Mouse (Mus musculus) midbrain, embryonic 15.5 days (tissue): Measurements from ENCODE around the gene Traip. TPM values are rescaled to one million over a fixed set of nuclear protein-coding genes. Genes with fewer than 3 reads are reported as not detected.

Experiments
- ATAC-seq: fragments of 200-750 bp; cut with Nextera tagmentation; replicated peaks from 2 replicates; pipeline ENCODE4 v1.8.0; 2017; ENCODE audit warnings: moderate TSS enrichment
- H3K27ac ChIP-seq: fragments of 300-500 bp; sonication (generic); 2 replicates; pipeline ENCODE4 v1.5.1; 2015; ENCODE audit warnings: mild to moderate bottlenecking, inconsistent platforms
- H3K27me3 ChIP-seq: fragments of 300-500 bp; sonication (generic); replicated peaks from 2 replicates; pipeline ENCODE4 v1.6.1; 2015; ENCODE audit warnings: inconsistent platforms
- H3K36me3 ChIP-seq: fragments of 300-500 bp; sonication (generic); replicated peaks from 2 replicates; pipeline ENCODE4 v1.6.1; 2015; ENCODE audit warnings: inconsistent platforms
- H3K4me1 ChIP-seq: fragments of 300-500 bp; sonication (generic); 2 replicates; pipeline ENCODE4 v1.6.1; 2015; ENCODE audit warnings: inconsistent platforms
- H3K4me2 ChIP-seq: fragments of 300-500 bp; sonication (generic); 2 replicates; pipeline ENCODE4 v1.6.1; 2015; ENCODE audit warnings: inconsistent platforms, mild to moderate bottlenecking, moderate library complexity
- H3K4me3 ChIP-seq: fragments of 300-500 bp; sonication (generic); 2 replicates; pipeline ENCODE4 v1.5.1; 2015; ENCODE audit warnings: mild to moderate bottlenecking, inconsistent platforms
- H3K9ac ChIP-seq: fragments of 300-500 bp; sonication (generic); 2 replicates; pipeline ENCODE4 v1.6.1; 2015; ENCODE audit warnings: mild to moderate bottlenecking, inconsistent platforms
- H3K9me3 ChIP-seq: fragments of 300-500 bp; sonication (generic); 2 replicates; pipeline ENCODE4 v1.6.1; 2016; ENCODE audit warnings: inconsistent platforms
- WGBS: fragments of 180-500 bp; shearing (Covaris S2); methylation state at CpG from one replicate; pipeline ENCODE4 v1.1.7; 2015; ENCODE audit warnings: mixed read lengths; 5-methylcytosine and 5-hydroxymethylcytosine counted together
- polyA plus RNA-seq: library from polyadenylated mRNA; unstranded; fragments of >200 nt; fragmentation: Nextera tagmentation; extraction: Ambion mirVana; gene quantifications from 2 replicates; pipeline ENCODE4 v1.2.1, GENCODE M21; 2015

The Traip gene
- polyA plus RNA-seq, 1 experiment from 2014 or later: 10.1 TPM

DNA sequence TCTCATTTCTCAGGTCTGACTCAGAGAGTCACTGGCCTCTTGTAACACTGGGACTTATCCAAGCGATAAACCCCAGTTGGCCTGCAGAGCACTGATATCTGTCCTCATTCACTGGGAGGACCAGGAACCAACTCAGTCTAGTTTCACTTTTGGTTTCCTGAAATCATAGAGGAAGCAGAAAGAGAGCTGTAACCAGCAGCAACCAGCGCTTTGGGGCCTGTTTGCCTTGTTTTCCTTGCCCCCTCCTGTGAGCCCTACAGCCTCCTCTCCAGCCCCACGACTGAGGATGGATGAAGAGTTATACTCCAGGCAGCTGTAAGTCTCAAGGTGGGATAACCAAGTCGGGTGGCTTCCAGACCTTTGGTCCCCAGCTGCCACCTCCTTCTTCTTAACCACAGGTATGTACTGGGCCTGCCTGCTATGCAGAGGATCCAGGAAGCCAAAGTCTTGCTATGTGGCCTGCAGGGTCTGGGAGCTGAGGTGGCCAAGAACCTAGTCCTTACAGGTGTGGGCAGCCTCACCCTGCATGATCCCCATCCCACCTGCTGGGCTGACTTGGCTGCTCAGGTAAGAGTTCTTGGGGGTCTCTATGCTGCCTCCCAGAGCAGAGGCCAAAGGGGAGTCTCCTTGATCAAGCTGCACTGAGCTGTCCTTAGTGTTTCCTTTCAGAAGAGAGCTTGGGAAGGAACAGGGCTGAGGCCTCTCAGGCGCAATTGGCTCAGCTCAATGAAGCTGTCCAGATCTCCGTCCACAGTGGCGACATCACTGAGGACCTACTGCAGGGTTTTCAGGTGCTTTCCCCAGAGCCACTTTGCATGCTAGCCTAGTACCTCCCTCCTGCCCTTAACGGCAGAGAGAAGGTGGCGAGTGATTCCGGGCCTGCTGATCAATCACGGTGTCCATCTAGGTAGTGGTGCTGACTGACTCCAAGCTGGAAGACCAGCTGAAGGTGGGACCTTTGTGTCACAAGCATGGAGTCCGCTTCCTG is 25.8 kb downstream of the Traip start, which contains the start of gene Uba7:
Gene Uba7, plus strand, starts transcription at position 107 of the 988 bp plus-strand sequence.
- no peaks in the 10 kb centered on the region for H3K9me3 ChIP-seq
- H3K4me3 ChIP-seq: no peak within 1 kb of the TSS
- H3K27me3 ChIP-seq: no peaks in the 10 kb centered on the region
- no peak within 1 kb of the TSS for H3K27ac ChIP-seq
- H3K9ac ChIP-seq: no peak within 1 kb of the TSS
- H3K4me1 ChIP-seq: no peaks in the 10 kb centered on the region
- WGBS: 73% methylated on average over 12 of the region's 12 CpGs
- no peak within 1 kb of the TSS for H3K4me2 ChIP-seq
- no peak for ATAC-seq
- H3K36me3 ChIP-seq: no peaks in the 10 kb centered on the region

DNA sequence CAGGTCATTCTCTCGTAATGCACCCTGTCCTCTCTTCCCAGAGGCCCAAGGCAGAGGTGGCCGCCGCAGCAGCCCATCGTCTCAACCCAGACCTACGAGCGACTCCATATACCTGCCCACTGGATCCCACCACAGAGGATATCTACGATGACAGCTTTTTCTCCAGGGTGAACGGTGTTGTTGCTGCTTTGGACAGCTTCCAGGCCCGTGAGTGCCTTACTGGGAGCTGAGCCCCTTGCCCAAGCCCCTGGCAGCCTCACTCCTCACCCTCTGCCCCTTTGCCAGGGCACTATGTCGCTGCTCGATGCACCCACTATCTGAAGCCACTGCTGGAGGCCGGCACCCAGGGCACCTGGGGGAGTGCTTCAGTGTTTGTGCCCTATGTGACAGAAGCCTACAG is 28.9 kb downstream of the Traip start:
- H3K9ac ChIP-seq: no peak overlapping the region
- H3K9me3 ChIP-seq: no peaks in the 10 kb centered on the region
- no peak for ATAC-seq
- H3K4me1 ChIP-seq: 0 out of 2 replicates have a peak, but pooled peaks cover 4% of the 10 kb centered on the region
- no peaks in the 10 kb centered on the region; the same call in none of the 2 replicates for H3K27me3 ChIP-seq
- WGBS: 90% methylated on average over 12 of the region's 12 CpGs
- no peaks in the 10 kb centered on the region for H3K36me3 ChIP-seq
- no peak overlapping the region for H3K27ac ChIP-seq
- H3K4me3 ChIP-seq: no peak overlapping the region
- no peak overlapping the region for H3K4me2 ChIP-seq

DNA sequence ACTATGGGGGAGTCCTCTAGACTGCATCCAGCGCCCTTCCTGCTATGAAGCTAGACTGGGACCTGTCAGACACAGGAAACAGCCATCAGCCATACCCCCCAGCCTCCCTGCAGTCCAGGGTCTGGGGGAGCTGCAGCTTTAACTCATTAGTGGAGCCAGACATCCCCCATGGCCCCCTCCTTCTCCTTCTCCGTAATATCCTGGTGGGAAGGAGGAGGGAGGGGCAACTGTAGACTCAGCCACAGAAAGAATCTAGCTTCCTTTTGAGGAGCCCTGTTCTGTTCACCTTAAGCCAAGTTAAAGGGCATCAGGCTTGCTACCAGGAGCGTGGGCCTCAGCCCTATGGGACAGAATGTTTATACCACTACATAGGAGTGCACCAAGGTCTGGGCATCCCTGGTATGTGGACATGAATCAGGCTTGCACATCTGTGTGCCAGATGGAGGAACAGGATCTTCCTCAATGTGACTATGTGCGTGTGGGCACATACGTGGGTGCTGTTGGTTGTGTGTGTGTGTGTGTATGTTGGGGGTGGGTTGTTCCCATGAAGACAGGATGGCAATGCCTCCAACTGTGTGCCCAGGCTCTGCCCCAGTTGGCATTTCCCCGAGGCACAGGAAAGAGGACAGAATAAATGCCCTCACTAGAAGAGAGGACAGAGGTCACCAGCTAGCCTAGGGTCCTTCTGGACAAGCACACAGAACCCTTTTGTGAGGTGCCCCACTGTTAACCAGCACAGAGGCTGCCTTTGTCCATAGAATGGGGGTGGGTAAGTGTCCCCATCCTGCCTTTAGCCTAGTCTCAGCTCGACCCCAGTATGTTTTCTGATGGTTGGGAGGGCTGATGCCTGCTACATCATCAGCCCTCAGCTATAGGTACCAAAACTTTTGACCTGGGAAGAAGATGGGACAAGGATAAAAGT is 32.0 kb downstream of the Traip start:
- no peak overlapping the region for H3K9ac ChIP-seq
- H3K4me2 ChIP-seq: no peak overlapping the region
- no peak for ATAC-seq

DNA sequence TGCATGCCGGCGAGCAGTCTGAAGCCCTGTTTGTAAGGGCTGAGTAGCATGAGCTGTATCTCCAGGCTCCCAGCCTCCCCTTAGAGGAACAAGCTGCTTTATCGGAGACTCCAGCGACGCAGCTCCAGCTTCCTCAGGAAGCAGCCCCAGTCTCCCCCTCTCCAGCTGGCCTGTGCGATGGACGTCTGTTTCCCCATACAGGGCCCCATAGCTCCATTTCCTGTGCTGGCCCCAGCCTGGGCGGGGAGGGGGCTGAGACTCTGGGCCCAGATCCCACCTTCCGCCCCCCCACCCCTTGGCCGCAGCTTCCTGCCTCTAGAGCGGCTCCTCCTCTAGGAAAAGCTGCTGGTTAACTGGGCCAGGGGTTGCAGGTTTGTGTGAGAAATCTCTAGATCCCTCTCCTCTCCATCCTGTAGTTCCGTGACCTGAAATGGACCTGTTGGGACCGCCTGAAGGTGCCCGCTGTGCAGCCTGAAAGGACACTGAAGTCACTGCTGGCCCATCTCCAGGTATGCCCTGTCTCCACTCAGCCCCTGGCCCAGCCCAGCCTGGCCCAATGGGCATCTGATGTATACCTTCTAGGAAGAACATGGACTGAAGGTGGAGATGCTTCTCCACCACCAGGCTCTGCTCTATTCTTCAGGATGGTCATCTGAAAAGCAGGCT is 32.9 kb downstream of the Traip start, which contains the start of gene Gm20661:
Gene Gm20661, plus strand, starts transcription at position 378 of the 666 bp plus-strand sequence.
- H3K4me1 ChIP-seq: peaks cover 23% of the 10 kb centered on the region
- H3K27me3 ChIP-seq: peaks cover 11% of the 10 kb centered on the region
- peak within 1 kb of the TSS; percentile 25; the same call in 1 of the 2 replicates for H3K4me2 ChIP-seq
- H3K36me3 ChIP-seq: no peaks in the 10 kb centered on the region
- ATAC-seq: no peak
- H3K9ac ChIP-seq: no peak within 1 kb of the TSS; the same call in 1 of the 2 replicates
- H3K27ac ChIP-seq: peak within 1 kb of the TSS; percentile 68
- H3K9me3 ChIP-seq: no peaks in the 10 kb centered on the region
- H3K4me3 ChIP-seq: no peak within 1 kb of the TSS
- WGBS: 58% methylated on average over 14 of the region's 14 CpGs

More for the DNA sequence above, 32.0 kb downstream of the Traip start:
- Histone ChIP-seq H3K4me3 (no peak overlapping the region), H3K9me3 (no peaks in the 10 kb centered on the region), H3K4me1 (peaks cover 23% of the 10 kb centered on the region), H3K27ac (peak overlapping the region; percentile 68), H3K27me3 (peaks cover 11% of the 10 kb centered on the region), H3K36me3 (no peaks in the 10 kb centered on the region)
- WGBS: 55% methylated on average over 7 of the region's 7 CpGs

DNA sequence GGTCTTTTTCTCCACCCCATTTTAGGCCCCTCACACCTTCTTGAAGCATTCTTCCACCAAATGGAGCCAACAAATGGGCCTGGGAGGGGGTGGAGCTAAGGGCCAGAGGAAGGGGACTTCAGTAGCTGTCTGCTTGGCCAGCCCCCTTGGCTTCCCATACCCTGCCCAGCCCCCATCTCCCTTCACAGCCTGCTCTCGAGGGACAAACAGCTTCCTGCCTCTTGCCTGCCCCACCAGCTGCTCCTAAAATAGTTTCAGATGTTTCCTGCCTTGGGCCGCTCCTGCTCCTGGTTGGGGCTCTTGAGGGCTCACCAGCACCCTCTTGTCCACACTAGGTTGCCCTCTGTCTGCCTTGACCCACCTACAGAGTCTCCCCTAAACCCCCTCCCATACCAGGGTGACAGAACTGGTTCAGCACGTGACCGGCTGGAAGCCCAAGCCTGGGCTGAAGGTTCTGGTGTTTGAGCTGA is 33.5 kb downstream of the Traip start:
- Histone ChIP-seq H3K36me3 (no peaks in the 10 kb centered on the region), H3K27me3 (peaks cover 11% of the 10 kb centered on the region), H3K4me1 (peaks cover 23% of the 10 kb centered on the region), H3K4me2 (peak overlapping the region; percentile 25; the same call in 1 of the 2 replicates), H3K4me3 (no peak overlapping the region), H3K27ac (peak overlapping the region; percentile 68), H3K9me3 (no peaks in the 10 kb centered on the region), H3K9ac (no peak overlapping the region)
- ATAC-seq: no peak
- WGBS: 53% methylated on average over 4 of the region's 4 CpGs

DNA sequence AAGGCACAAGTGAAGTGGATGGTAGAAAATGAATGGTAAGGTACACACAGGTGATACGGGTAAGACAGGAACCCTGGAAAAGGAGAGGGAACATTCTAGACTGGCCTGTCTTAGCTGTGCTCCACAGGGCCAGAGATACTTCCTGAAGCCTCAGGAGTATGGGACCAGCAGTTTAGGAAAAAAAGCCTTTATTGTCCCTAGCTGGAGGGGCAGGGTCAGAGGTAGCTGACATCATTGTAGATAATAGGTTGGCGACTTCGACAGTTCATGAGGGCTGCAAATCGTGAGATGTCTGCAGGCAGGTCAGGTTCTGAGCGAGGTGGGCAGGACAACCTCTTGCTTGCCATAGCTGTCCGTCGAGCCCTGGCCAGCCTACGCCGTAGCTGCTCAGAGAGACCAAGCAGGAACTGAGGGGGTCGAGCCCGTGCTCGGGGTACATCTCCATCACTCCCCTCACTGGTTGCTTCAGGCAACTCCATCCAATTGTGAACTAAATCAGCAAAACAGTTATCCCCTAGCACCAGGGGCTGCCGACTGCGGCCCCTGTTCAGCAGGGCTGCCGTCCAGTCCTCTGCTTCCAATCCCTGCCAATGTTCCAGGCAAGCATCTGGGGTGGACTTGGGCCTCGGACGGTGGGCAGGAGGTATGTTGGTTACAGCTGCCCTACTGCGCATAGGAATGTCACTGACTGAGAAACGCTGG is 34.3 kb downstream of the Traip start:
- peak overlapping the region; percentile 96 for H3K4me2 ChIP-seq
- H3K9me3 ChIP-seq: no peaks in the 10 kb centered on the region
- 76% methylated on average over 19 of the region's 19 CpGs for WGBS
- H3K4me1 ChIP-seq: peaks cover 23% of the 10 kb centered on the region
- H3K9ac ChIP-seq: 0 out of 2 replicates have a peak overlapping the region, but pooled peaks have one; percentile 55
- no peaks in the 10 kb centered on the region for H3K36me3 ChIP-seq
- peaks cover 11% of the 10 kb centered on the region for H3K27me3 ChIP-seq
- peak overlapping the region; percentile 28; the same call in 1 of the 2 replicates for H3K27ac ChIP-seq
- H3K4me3 ChIP-seq: peak overlapping the region; percentile 77
- no peak for ATAC-seq

DNA sequence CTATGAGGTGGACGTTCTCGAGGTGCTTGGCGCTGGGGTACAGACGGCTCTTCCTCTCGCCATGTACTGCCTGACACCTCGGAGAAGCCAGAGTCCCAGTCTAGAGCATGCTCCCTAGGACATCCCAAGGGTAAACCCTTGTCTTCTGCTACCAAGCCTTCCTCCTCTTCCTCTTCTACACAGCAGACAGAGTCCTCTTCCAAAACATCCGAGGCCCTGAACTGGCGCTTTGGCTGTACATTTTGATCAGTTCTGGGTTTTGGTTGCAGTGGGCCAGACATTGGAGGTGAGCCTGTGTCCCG is 34.8 kb downstream of the Traip start:
- H3K36me3 ChIP-seq: no peaks in the 10 kb centered on the region
- H3K9ac ChIP-seq: peak overlapping the region; percentile 55; the same call in 1 of the 2 replicates
- H3K27ac ChIP-seq: peak overlapping the region; percentile 28; the same call in 1 of the 2 replicates
- peak overlapping the region; percentile 96 for H3K4me2 ChIP-seq
- peaks cover 23% of the 10 kb centered on the region for H3K4me1 ChIP-seq
- H3K9me3 ChIP-seq: no peaks in the 10 kb centered on the region
- H3K4me3 ChIP-seq: peak overlapping the region; percentile 77
- WGBS: 69% methylated on average over 9 of the region's 9 CpGs
- peaks cover 11% of the 10 kb centered on the region for H3K27me3 ChIP-seq
- no peak for ATAC-seq

DNA sequence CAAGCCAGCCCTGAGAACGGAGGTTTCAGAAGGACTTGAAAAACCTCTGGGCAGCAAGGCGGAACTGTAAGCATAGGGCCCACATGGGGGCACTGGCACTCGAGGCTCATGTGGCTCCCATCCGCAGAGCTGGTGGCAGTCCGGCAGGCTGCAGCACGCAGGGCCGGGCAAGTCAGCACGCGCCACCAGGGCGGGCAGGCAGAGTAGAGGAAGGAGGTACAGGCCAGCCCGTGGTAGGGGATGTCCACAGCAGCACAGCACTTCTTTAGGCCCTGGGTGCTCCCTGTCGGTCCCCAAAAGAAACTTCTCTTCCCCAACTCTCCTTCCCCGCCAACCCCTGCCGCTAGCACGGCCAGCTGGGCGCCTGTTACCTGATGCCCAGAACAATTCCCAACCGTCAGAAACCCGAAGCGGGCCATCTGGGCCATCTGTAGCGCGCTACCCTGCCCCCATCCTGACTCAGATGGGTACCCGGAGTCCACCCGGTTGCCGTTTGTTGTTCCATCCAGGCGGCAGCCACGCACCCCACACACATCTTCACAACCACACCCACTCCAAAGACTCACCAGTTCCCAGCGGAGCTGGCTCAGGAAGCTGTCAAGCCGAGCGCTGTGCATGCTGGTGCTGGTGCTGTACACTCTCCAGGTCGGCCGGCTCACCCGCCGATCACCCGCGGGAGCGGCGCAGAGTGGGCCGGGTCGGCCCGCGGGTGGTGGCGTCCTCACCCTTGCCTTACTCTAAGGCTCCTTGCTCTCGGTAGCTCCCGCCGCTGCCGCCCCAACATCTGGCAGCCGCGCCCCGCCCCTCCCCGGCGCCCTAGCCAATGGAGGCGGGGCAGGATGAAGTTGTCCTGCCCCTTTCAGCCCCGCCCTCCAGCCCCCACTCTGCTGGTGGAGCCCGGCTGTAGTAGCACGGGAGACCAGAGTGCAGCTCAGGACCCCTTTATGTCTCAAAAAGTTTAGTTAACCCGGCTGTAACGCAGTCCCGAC is 35.5 kb downstream of the Traip start, which contains the start of gene Inka1:
Gene Inka1, minus strand, starts transcription at position 749 of the 989 bp plus-strand sequence.
- ATAC-seq: peak; percentile 88
- peak within 1 kb of the TSS; percentile 96 for H3K4me2 ChIP-seq
- peaks cover 23% of the 10 kb centered on the region for H3K4me1 ChIP-seq
- no peaks in the 10 kb centered on the region for H3K36me3 ChIP-seq
- H3K9ac ChIP-seq: peak within 1 kb of the TSS; percentile 55
- H3K27me3 ChIP-seq: peaks cover 11% of the 10 kb centered on the region
- H3K27ac ChIP-seq: peak within 1 kb of the TSS; percentile 41
- WGBS: under 1% methylated on average over 57 of the region's 58 CpGs
- no peaks in the 10 kb centered on the region for H3K9me3 ChIP-seq
- peak within 1 kb of the TSS; percentile 77 for H3K4me3 ChIP-seq

DNA sequence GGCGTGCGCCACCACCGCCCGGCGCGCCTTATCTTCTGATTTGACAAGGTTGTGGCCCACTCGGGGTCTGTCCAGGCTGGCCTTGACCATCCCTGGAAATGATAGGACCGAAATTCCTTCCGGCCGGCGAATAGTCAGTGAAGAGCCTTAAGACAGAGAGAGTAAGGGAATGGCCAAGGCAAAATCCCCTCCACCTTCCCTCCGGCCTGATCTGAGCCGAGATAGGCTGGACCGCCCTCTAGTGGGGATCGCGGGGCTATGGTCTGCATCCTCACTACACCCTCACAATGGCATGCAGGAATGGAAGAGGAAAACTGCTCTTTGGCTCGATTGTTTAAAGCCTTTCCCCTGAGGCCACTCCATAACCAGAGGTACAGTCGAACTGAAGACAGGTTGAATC is 36.4 kb downstream of the Traip start:
- Histone ChIP-seq H3K4me1 (peaks cover 23% of the 10 kb centered on the region), H3K4me3 (peak overlapping the region; percentile 77), H3K27ac (peak overlapping the region; percentile 41), H3K36me3 (no peaks in the 10 kb centered on the region), H3K9me3 (no peaks in the 10 kb centered on the region), H3K4me2 (peak overlapping the region; percentile 96), H3K9ac (no peak overlapping the region), H3K27me3 (peaks cover 11% of the 10 kb centered on the region)
- peak; percentile 75 for ATAC-seq
- WGBS: 7% methylated on average over 18 of the region's 18 CpGs

DNA sequence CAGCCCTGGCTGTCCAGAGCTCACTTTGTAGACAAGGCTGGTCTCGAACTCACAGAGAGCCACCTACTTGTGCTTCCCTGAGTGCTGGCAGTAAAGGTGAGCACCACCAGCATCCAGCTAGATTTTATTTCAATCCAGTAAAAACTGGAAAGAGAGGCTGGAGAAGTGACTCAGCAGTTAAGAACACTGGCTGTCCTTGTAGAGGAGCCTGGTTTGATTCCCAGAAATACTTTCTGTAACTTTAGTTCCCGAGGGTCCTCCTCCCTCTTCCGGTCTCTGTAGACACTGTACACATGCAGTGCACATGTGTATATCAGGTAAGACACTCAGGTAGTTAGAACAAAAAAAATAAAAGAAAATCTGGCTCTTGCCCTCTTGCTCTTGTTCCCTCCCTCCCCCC is 38.0 kb downstream of the Traip start:
- H3K27me3 ChIP-seq: peaks cover 11% of the 10 kb centered on the region
- WGBS: 82% methylated on average over 3 of the region's 3 CpGs
- no peak overlapping the region for H3K4me2 ChIP-seq
- no peaks in the 10 kb centered on the region for H3K36me3 ChIP-seq
- H3K4me3 ChIP-seq: no peak overlapping the region
- peaks cover 23% of the 10 kb centered on the region for H3K4me1 ChIP-seq
- H3K27ac ChIP-seq: no peak overlapping the region
- no peak overlapping the region for H3K9ac ChIP-seq
- no peak for ATAC-seq
- H3K9me3 ChIP-seq: no peaks in the 10 kb centered on the region
